Mouse (Mus musculus) heart, embryonic 11.5 days (tissue): ENCODE data around the gene Zscan2. TPM values are rescaled to one million over a fixed set of nuclear protein-coding genes. Genes with fewer than 3 reads are reported as not detected.

Experiments used
- ATAC-seq: fragments of 200-750 bp; cut with Nextera tagmentation; replicated peaks from 2 replicates; pipeline ENCODE4 v1.8.0; 2017; ENCODE audit warnings: moderate library complexity; ENCODE audit not compliant: insufficient number of reproducible peaks, low FRiP score, low TSS enrichment
- H3K27ac ChIP-seq: fragments of 300-500 bp; sonication (generic); 2 replicates; pipeline ENCODE4 v1.5.1; 2014; ENCODE audit warnings: mild to moderate bottlenecking, low read depth, low read length
- H3K27me3 ChIP-seq: fragments of 300-500 bp; sonication (generic); 2 replicates; pipeline ENCODE4 v1.6.1; 2014; ENCODE audit warnings: mild to moderate bottlenecking, low read length, mixed read lengths; ENCODE audit not compliant: control insufficient read depth, insufficient read depth
- H3K36me3 ChIP-seq: fragments of 300-500 bp; sonication (generic); 2 replicates; pipeline ENCODE4 v1.6.1; 2014; ENCODE audit warnings: mild to moderate bottlenecking, low read length, moderate library complexity, mixed read lengths; ENCODE audit not compliant: control insufficient read depth, insufficient read depth
- H3K4me1 ChIP-seq: fragments of 300-500 bp; sonication (generic); 2 replicates; pipeline ENCODE4 v1.6.1; 2014; ENCODE audit warnings: low read length; ENCODE audit not compliant: control insufficient read depth, insufficient read depth
- H3K4me2 ChIP-seq: fragments of 300-500 bp; sonication (generic); 2 replicates; pipeline ENCODE4 v1.6.1; 2014; ENCODE audit warnings: mild to moderate bottlenecking, moderate library complexity
- H3K4me3 ChIP-seq: fragments of 300-500 bp; sonication (generic); 2 replicates; pipeline ENCODE4 v1.5.1; 2014; ENCODE audit warnings: low read depth, low read length
- H3K9ac ChIP-seq: fragments of 300-500 bp; sonication (generic); 2 replicates; pipeline ENCODE4 v1.6.1; 2014; ENCODE audit warnings: mild to moderate bottlenecking, low read depth, low read length, moderate library complexity
- H3K9me3 ChIP-seq: fragments of 300-500 bp; sonication (generic); replicated peaks from 2 replicates; pipeline ENCODE4 v1.6.1; 2016; ENCODE audit warnings: low read length; ENCODE audit not compliant: control insufficient read depth
- WGBS: fragments of 180-500 bp; shearing (Covaris S2); extraction: QIAGEN DNeasy Blood & Tissue Kit; methylation state at CpG from one replicate; pipeline ENCODE4 v1.1.7; 2014; ENCODE audit not compliant: insufficient replicate concordance; 5-methylcytosine and 5-hydroxymethylcytosine counted together
- polyA plus RNA-seq: library from polyadenylated mRNA; unstranded; fragments of >200 nt; fragmentation: Nextera tagmentation; extraction: Ambion mirVana; gene quantifications from 2 replicates; pipeline ENCODE4 v1.2.1, GENCODE M21; 2014

Gene Zscan2
- polyA plus RNA-seq, 1 experiment from 2014 or later, result 2.3 TPM

GRCm38 (mm10) chr7:80846709-80847108, 14.0 kb upstream of the Zscan2 start:
- no peaks in the 10 kb centered on the region for H3K27me3 ChIP-seq
- H3K4me3 ChIP-seq, result no peak overlapping the region
- H3K9ac ChIP-seq, result no peak overlapping the region
- 82% methylated on average over 5 of the region's 5 CpGs for whole genome bisulfite sequencing
- no peak overlapping the region for H3K4me2 ChIP-seq
- H3K36me3 ChIP-seq, result no peaks in the 10 kb centered on the region
- H3K9me3 ChIP-seq, result no peaks in the 10 kb centered on the region
- ATAC-seq, result no peak
- H3K4me1 ChIP-seq, result peaks cover 6% of the 10 kb centered on the region
- H3K27ac ChIP-seq, result no peak overlapping the region

GRCm38 (mm10) chr7:80849267-80849666, 11.5 kb upstream of the Zscan2 start:
- Histone ChIP-seq H3K9me3 (no peaks in the 10 kb centered on the region), H3K9ac (no peak overlapping the region), H3K36me3 (no peaks in the 10 kb centered on the region), H3K27ac (no peak overlapping the region), H3K4me2 (peak overlapping the region; percentile 18; the same call in 1 of the 2 replicates), H3K27me3 (no peaks in the 10 kb centered on the region), H3K4me3 (no peak overlapping the region), H3K4me1 (peaks cover 6% of the 10 kb centered on the region)
- 32% methylated on average over 2 of the region's 2 CpGs for WGBS
- no peak for ATAC-seq

- no peak overlapping the region for H3K4me3 ChIP-seq
- peaks cover 6% of the 10 kb centered on the region for H3K4me1 ChIP-seq
- H3K27me3 ChIP-seq, result no peaks in the 10 kb centered on the region
- WGBS, result 19% methylated on average over 4 of the region's 4 CpGs
- no peak overlapping the region for H3K9ac ChIP-seq
- no peaks in the 10 kb centered on the region for H3K36me3 ChIP-seq
- H3K9me3 ChIP-seq, result no peaks in the 10 kb centered on the region
- no peak for ATAC-seq
- peak overlapping the region; percentile 18; the same call in 1 of the 2 replicates for H3K4me2 ChIP-seq
- no peak overlapping the region for H3K27ac ChIP-seq
These were observed 11.0 kb upstream of the Zscan2 start for GRCm38 (mm10) chr7:80849710-80850109.

GRCm38 (mm10) chr7:80850520-80850919, 10.2 kb upstream of the Zscan2 start:
- no peaks in the 10 kb centered on the region for H3K27me3 ChIP-seq
- H3K9ac ChIP-seq, result no peak overlapping the region
- H3K9me3 ChIP-seq, result no peaks in the 10 kb centered on the region
- H3K36me3 ChIP-seq, result no peaks in the 10 kb centered on the region
- H3K27ac ChIP-seq, result no peak overlapping the region
- ATAC-seq, result no peak
- peaks cover 6% of the 10 kb centered on the region for H3K4me1 ChIP-seq
- H3K4me3 ChIP-seq, result no peak overlapping the region
- WGBS, result 81% methylated on average over 5 of the region's 5 CpGs
- H3K4me2 ChIP-seq, result no peak overlapping the region

- no peak for ATAC-seq
- no peaks in the 10 kb centered on the region for H3K27me3 ChIP-seq
- 86% methylated on average over 3 of the region's 3 CpGs for WGBS
- no peak overlapping the region for H3K4me3 ChIP-seq
- H3K9me3 ChIP-seq, result no peaks in the 10 kb centered on the region
- H3K36me3 ChIP-seq, result no peaks in the 10 kb centered on the region
- H3K4me2 ChIP-seq, result no peak overlapping the region
- H3K4me1 ChIP-seq, result peaks cover 6% of the 10 kb centered on the region
- H3K9ac ChIP-seq, result no peak overlapping the region
- no peak overlapping the region for H3K27ac ChIP-seq
These were observed 7.5 kb upstream of the Zscan2 start for GRCm38 (mm10) chr7:80853218-80853617.

- Histone ChIP-seq H3K4me1 (peaks cover 4% of the 10 kb centered on the region; the same call in 1 of the 2 replicates), H3K4me2 (no peak overlapping the region), H3K36me3 (no peaks in the 10 kb centered on the region), H3K9ac (no peak overlapping the region), H3K9me3 (no peaks in the 10 kb centered on the region), H3K27ac (no peak overlapping the region), H3K4me3 (no peak overlapping the region), H3K27me3 (no peaks in the 10 kb centered on the region)
- ATAC-seq, result no peak
These were observed 5.4 kb upstream of the Zscan2 start for GRCm38 (mm10) chr7:80855316-80855715.

- H3K4me3 ChIP-seq, result no peak overlapping the region
- no peaks in the 10 kb centered on the region for H3K27me3 ChIP-seq
- no peaks in the 10 kb centered on the region for H3K9me3 ChIP-seq
- no peaks in the 10 kb centered on the region for H3K36me3 ChIP-seq
- H3K27ac ChIP-seq, result no peak overlapping the region
- H3K9ac ChIP-seq, result no peak overlapping the region
- no peak for ATAC-seq
- no peak overlapping the region for H3K4me2 ChIP-seq
- WGBS, result 18% methylated on average over 6 of the region's 6 CpGs
- H3K4me1 ChIP-seq, result peaks cover 11% of the 10 kb centered on the region; the same call in 1 of the 2 replicates
These were observed 3.5 kb upstream of the Zscan2 start for GRCm38 (mm10) chr7:80857181-80857580.

GRCm38 (mm10) chr7:80860227-80860626, 493 bp upstream of the Zscan2 start:
- H3K4me3 ChIP-seq, result peak overlapping the region; percentile 78
- H3K9me3 ChIP-seq, result no peaks in the 10 kb centered on the region
- peak overlapping the region; percentile 94 for H3K9ac ChIP-seq
- peaks cover 23% of the 10 kb centered on the region for H3K4me1 ChIP-seq
- ATAC-seq, result peak; percentile 68; the same call in 1 of the 2 replicates
- WGBS, result under 1% methylated on average over 13 of the region's 13 CpGs
- no peaks in the 10 kb centered on the region for H3K27me3 ChIP-seq
- no peak overlapping the region for H3K27ac ChIP-seq
- H3K36me3 ChIP-seq, result peaks cover 5% of the 10 kb centered on the region
- H3K4me2 ChIP-seq, result peak overlapping the region; percentile 95

- H3K27me3 ChIP-seq, result no peaks in the 10 kb centered on the region
- 83% methylated on average over 2 of the region's 2 CpGs for WGBS
- no peaks in the 10 kb centered on the region for H3K9me3 ChIP-seq
- no peak for ATAC-seq
- no peak overlapping the region for H3K4me3 ChIP-seq
- peaks cover 13% of the 10 kb centered on the region for H3K36me3 ChIP-seq
- no peak overlapping the region for H3K9ac ChIP-seq
- H3K27ac ChIP-seq, result no peak overlapping the region
- peaks cover 23% of the 10 kb centered on the region for H3K4me1 ChIP-seq
- H3K4me2 ChIP-seq, result no peak overlapping the region
These were observed 1.8 kb downstream of the Zscan2 start for GRCm38 (mm10) chr7:80862475-80862874.
